Mouse (Mus musculus) erythroid progenitor cell, adult 5-6 weeks (primary cell): Measurements from ENCODE around the gene Hspb3. TPM values are rescaled to one million over a fixed set of nuclear protein-coding genes. Genes with fewer than 3 reads are reported as not detected.
A peak's percentile ranks its signal among the peaks of the same experiment; 100 is the strongest.

Experiments
- ATAC-seq: replicated peaks from 2 replicates; pipeline ENCODE4 v1.8.0; 2016; ENCODE audit warnings: moderate number of reproducible peaks, mild to moderate bottlenecking, moderate TSS enrichment, inconsistent platforms; ENCODE audit not compliant: poor library complexity, low FRiP score, severe bottlenecking
- total RNA-seq, 2 experiments: library from RNA; stranded (forward) in 1 of 2; stranded (reverse) in 1 of 2; fragments of 150-400 nt in 1 of 2; fragments of 186-747, 209-891 nt in 1 of 2; gene quantifications; 2 replicates each; pipeline versions ENCODE4 v1.2.3 to v1.2.4; 2015 to 2017; ENCODE audit warnings: low replicate concordance in 2 of 2

The Hspb3 gene
- not detected in 2 replicates for total RNA-seq (2015; ENCODE audit: low replicate concordance)
- not detected in 2 replicates for total RNA-seq (2017; ENCODE audit: low replicate concordance)

DNA sequence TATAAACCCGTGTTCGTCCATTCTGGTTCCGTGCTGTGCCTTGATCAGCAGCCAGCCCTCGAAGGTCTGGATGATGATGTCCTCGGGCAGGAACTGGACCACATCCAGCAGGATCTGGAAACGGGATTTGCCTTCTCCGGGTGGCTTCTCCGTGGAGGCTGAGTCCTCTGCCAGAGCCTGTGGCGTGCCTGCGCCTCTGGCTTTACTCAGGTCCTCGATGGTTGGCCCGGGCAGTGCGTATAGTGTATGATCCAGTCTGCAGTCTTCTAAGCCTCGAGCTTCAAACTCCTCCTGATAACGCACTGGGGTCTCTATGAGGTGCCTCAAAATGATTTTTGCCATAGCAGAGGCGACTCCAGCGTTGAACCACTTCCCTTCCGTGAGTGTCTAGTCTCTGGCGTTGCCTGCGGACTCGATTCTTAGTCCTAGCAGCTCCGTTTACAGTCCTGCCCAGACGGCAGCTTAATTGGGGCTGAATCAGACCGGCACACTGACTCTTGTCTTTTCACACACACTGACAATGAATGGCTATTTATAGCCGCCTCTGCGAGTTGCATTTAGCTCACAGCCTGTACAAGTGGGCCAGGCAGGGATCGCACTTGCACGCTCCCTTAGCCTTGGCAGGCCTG lies at the start of gene Hspb3:
Gene Hspb3, minus strand, starts transcription at position 526 of the 629 bp plus-strand sequence.
- ATAC-seq: no peak

DNA sequence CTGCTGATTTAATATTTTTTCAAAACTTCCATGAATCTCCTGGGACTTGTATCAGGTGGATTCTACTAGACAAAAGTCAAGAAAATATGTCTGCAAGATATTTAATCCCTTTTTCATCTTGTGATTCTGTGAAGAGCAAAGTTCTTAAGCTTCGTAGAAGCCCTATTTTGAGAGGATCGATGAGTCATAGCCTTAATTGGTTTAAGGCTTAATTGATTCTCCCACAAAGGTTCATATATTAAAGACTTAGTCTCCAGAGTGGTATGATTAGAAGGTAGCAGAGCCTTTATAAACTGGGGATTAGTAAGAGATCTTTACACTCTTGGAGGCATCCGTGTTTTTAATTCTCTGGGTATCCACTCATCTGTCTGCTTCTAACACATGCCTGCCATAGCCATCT lies 49.7 kb upstream of the Hspb3 start:
- ATAC-seq: no peak

DNA sequence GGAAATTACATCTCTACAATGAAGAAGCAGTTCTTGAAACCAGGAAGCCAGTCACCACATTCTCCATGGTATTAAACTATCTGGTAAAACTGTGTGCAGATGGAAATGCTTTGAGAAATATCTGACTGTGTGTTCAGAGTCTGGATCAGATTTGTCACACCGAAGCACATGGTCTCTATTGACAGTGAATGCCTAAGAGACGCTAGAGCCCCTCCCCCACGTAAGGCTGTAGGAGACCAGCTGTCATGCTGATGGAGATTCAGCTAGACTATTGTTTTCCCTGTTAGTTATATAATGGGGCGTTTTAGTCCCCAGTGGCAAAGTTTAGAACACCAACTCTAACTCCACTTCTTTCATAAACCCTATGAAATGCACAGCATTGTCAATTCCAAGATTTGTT lies 42.7 kb upstream of the Hspb3 start:
- ATAC-seq: no peak

DNA sequence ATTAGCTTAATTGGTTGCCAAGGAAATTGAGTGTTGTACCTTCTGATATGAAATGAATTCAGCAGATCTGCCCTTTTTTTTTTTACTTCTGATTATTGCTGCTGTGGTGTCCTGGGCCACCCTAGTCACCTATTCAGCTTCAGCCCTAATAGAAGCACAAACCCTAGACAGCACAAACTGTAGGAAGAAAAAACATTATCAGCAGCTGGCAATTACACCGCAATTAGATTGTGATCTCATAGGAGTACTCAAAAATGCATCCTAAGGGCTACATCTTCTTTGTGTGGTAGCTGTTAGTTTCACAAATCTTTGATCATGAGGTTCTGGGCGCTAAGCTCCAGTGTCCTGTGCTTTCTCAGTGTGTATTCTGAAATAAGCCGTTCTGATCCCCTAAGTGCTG lies 37.7 kb upstream of the Hspb3 start:
- no peak for ATAC-seq

DNA sequence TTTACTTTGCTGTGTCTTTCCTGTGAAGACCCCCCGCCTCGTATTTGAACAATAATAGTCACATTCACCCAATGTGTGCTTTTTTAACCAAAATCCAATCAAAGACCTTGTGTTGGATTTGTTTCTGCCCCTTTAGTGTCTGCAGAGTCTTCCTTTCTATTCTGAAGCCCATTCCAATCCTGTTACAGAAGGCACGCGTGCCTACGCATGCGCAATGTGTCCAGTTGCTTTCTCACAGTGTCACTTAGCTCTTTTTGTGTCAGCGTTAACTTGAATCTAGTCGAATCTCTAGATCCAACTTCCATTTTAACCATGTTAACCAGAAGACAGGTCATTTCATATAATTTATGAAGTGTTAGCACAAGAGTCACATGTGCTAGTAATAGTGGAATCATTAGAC lies 36.5 kb upstream of the Hspb3 start:
- no peak for ATAC-seq

DNA sequence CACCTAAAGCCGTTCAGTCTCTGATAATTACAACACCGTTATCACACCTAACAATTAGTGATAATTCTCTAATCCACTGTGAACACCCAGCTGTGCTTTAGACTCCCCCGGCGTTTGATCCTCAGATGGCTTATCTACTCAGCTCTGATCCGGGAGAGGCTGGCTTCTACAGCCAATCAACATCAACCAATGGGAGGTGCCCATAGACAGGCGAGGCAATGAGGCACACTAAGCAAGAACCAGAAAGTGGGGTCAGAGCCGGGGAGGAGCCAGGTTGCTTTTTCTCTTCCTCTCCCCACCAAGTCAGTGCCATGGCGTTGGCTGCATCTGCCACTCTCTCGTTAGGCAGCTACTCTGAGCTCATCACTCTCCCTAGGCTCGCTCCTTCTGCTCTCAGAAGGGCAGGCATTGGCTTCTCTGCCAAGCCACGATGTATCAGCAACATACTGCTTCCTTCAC lies 36.0 kb upstream of the Hspb3 start:
- peak; percentile 81 for ATAC-seq

DNA sequence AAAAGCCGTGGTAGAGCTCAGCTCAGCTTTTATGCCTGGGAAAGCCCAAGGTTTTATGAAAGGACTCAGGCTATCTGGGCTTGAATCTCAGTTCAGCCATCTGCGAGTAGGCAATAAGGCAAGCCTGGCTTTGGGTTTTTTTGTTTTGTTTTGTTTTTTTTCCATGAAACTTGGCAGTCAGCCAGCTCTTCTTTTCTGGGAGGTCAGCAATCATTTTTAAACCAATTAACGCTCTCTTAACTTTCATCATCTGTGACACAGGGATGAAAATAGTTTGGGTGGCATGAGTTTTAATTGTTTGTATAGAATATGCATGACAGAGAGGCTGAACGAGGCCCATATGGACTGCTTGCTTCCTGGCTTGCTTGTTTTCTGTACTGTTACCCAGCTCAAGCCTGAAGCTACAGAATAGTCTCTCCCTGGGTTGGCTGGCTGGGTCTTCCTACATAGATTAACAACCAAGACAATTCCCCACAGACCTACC lies 33.4 kb upstream of the Hspb3 start:
- no peak for ATAC-seq

DNA sequence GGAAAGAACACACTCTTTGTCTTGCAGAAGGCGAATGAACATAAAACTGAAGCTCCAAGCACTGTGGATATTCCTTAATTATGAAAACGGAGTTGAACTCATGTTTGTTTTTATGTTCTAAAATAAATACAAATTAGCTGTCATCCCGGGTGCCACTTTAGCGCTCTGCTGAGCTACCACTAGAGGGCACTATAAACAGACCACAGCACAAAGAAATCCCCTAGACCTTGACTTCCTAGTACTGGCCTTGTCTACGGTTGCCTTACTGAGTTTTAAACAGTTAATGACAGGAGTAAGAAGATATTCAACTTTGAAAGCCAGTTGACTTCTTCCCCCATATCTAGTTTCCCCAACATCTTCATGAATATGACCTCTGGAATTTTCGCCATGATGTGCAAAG lies 29.9 kb upstream of the Hspb3 start:
- peak; percentile 70 for ATAC-seq

DNA sequence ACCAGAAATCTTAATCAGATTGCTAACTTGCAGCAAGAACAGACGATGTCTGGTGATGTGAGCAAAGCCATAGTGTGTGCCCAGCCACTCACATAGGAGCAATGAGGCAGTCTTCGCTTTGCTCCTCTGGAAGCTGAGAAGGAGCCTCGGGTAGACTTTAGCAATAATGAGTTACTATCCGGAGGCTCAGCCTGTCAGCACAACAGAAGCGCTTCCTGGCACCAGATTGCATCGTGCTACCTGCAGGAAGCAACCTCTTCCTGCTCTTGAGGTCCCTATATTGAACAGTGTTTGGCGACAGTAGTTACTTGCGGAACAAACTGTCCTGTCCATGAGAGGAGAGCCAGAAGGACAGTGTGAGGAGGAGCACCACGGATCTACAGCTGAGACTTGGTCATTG lies 28.2 kb upstream of the Hspb3 start:
- ATAC-seq: no peak

DNA sequence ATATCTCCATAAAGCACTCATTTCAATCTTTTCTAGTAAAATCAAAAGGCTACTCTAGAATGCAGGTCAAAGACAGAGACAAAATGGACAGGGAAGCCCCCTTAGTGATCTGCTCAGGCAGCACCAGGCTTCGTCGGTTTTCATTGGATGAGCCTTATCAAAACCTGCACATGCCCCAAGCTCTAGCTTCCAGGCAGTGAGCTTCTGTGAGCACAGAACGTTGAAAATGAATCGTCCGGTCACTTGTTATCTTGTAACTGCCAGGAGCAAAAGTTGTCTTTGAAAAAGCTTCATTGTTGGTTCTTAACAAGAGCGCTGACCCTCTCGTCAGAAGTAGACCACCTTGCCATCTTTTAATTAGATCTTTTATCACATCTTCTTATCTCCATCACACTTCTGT lies 26.4 kb upstream of the Hspb3 start:
- no peak for ATAC-seq

DNA sequence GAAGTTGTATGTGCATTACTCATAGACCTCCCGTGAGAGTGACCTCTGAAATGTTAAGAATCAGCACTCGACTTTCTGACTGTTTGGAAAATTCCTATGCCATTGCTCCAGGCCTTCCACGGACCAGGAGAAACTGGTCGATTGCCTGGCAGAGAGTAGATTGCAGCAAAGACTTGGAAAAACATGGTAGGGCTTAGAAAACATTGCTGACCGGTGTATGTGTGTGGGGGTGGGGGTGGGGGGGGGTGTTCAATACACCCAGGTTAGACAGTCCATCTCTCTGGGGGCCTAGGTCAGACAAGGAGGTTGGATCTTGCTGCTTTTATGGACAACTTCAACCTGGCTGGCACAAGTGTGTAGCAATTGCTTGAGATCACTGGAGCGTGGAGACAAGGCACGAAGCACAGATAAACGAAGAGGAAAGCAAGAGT lies 23.2 kb upstream of the Hspb3 start:
- ATAC-seq: no peak

DNA sequence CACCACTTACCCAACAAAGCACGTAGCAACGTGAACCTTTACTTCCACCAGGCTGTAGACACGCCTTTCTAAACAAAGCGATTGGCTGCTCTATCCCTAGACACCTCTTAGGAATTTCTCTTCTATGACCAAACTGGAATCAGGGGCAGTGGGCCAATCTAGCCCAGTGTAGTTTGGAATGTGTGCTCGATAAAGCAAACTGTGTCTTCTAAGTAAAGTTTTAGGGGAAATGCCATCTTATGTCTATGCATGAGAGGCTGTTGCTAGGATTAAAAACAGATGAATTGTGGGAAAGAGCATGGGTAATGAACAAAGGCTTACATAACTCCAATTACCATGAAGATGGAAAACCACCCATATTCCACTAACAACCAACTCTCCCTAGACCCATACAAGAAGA lies 19.3 kb upstream of the Hspb3 start:
- no peak for ATAC-seq

DNA sequence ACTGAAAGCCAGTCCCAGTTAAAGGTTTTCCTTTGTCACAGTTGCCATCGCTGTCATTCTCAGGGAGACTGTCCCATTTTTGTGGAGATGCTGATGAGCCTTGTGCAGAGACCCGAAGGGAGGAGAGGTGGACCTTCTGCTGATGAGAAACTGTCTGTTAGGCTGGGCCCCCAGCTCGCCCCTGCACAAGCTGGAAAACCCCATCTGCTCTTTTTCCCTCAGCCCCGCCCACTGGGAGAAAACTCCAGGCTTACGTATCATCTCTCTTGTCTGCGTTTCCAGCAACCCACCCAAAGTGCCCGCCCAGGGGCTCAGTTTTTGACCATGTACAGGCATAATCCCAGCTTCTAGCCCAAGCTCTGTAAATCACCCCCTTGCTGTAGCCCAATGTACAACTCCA lies 17.2 kb upstream of the Hspb3 start:
- no peak for ATAC-seq

DNA sequence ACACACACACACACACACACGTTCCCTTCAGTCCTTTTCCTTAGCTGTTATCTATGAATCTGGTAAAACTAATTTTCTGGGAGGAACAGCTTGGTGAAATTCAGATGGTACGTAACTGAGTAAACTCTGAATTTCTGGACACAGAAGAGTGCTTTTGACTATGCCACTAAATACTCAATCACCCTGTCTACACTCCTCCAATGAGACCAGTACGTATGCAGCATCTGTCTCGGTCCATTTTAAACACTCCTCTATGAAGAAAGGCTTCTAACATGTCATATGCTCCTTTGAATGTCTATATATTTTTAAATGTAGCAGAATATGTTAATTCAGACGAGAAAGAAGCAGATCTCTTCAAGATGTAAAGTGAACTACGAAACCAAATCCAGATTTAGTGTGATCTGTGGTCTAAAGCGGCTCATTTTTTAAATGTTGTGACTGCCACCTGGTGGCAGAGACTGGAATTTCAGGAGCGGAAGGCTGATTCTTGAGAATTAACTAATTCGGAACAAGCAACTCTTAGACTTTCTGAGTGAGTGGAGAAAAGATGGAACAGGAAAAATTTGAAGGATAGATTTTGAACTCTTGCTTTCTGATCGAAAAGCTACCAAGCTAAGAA lies 6.1 kb upstream of the Hspb3 start:
- no peak; the same call in 1 of the 2 replicates for ATAC-seq

DNA sequence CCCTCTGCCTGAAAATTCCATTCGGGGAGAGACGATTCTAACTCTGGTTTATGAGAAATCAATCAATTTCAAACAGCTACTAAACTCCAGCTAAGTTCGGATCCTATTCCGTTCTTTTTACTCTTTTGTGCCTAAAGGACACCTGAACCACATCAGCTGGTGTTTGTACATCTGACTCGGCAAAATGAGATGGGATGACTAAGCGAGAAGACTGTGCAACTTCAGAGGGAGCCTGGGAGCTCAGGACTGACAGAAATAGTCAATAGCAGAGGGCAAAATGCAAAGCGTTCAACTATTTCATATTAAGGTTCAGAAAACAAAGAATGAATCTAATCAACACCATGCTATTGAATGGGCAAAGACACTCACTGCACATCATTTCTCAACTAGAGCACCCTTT lies 407 bp upstream of the Hspb3 start:
- no peak for ATAC-seq

DNA sequence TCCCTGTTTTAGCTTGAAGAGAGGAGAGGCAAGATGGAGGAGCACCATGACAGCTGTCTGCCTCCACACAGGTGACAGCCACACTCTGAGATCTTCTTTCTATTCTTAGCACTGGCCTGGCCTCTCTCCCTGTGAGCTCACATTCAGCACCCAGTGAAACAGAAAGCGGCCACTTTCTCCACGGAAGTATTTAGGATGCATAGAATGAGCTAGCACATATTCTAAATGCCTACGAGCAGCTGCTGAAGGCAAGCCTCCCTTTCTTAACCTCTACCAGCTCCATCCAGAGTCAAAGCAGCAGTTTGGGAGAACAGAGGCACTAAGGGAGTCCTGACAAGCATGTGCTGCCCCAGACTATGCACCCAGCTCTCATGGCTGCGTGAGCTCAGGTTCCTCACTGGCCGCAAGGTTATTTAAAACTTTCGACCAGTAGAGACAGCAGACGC lies 1.6 kb downstream of the Hspb3 start:
- no peak for ATAC-seq

DNA sequence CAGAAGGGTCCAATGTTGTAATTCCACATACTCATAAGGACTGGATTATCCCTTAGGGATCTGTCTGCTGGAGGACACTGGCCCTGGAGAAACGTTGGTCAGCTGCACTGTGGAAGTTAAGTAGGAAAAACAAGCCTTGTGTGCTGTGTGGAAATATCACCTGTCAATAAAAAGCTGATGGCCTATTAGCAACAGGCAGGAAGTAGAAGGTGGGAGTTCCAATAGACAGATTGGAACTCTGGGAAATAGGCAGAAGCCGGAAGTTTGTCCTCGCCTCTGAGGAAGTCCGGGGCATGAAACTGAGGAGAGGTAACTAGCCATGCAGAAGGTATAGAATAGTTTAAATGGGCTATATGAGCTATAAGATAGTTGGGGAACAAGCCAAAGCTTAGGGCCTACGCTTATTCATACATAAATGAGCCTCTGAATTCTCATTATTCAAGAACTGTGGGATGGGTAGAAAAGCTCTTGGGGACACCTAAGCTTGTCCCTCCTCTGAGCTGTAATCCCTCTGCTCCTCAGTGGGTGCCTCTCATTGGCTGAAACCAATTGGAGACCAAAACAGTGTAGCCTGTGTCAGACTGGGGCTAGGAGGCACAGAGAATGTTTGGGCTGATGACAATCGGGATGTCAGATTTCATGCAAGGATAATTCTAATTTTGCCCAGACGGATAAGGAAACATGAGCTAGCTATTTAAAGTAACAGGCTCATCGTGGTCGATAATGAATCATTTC lies 2.7 kb downstream of the Hspb3 start:
- no peak for ATAC-seq

DNA sequence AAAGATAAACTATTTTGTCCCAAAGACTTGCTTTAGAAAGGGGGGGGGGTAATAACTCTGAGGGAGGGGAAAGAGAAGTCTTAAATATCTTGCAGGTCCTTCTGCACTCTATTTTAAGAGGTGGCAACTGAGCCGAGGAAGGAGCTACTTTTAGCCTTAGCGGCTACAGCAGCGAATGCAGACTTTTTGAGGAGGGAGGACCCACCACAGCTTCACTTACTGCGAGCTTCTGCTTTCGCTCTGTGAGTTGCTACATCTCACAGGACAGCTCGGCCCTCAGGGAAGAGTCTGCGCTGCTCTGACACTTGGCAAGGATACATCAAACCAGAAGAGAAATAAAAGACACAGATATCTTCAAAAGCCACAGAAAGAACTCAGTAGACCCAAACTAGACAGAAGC lies 6.3 kb downstream of the Hspb3 start:
- no peak for ATAC-seq

DNA sequence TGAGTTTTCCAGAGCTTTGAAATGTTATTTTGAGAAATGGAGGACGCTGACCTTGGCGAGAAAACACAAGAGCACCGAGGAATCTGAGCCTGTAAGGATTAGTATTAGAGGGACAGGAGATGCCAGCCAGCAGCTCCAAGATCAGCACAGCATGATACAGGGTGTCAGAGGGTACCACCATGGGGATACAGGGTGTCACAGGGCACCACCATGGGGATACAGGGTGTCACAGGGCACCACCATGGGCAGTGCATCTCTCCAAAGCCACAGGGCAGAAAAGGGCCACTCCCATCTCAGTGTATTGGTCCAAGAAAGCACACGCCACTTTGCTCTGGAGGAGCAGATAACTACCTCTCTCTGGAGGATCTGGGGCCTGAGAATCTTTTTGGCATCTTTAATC lies 6.8 kb downstream of the Hspb3 start:
- ATAC-seq: no peak

DNA sequence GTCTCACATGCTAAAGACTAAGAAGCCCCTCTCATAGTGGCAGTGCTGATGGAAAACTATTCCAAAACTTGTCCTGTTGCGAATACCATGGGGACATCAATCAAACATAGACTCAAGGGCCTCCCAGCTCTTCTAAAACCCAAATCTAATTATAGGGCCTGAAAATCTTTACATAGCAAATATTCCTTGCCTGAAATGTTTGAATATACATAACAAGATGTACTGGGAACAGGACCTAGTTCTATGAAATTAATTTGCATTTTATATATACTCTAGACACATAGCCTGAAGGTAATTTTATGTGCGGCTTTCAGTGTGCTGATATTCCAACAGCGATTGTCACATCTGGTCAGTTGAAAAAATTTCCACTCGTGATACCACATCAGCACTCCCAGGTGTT lies 8.0 kb downstream of the Hspb3 start:
- no peak for ATAC-seq
